Mouse (Mus musculus) G1E (cell line): ENCODE measurements around the gene Ash1l. TPM values are rescaled to one million over a fixed set of nuclear protein-coding genes. Genes with fewer than 3 reads are reported as not detected.

Experiments used
- ATAC-seq: 2 replicates; pipeline ENCODE4 v1.8.0; 2016; ENCODE audit warnings: mild to moderate bottlenecking; ENCODE audit not compliant: insufficient number of reproducible peaks, poor library complexity, low FRiP score, severe bottlenecking; ENCODE audit errors: extremely low read depth
- DNase-seq: peaks from one replicate; pipeline ENCODE4 v3.0.0; 2012; ENCODE audit warnings: low spot score
- H3K27me3 ChIP-seq: 2 replicates; pipeline ENCODE4 v1.6.1; 2012; ENCODE audit warnings: mild to moderate bottlenecking, low read length, inconsistent platforms; ENCODE audit not compliant: insufficient read depth
- H3K36me3 ChIP-seq: replicated peaks from 2 replicates; pipeline ENCODE3; 2012; ENCODE audit warnings: mild to moderate bottlenecking, inconsistent platforms
- H3K4me1 ChIP-seq: 2 replicates; pipeline ENCODE4 v1.6.1; 2012; ENCODE audit warnings: low read depth, low read length, inconsistent platforms, mixed read lengths; ENCODE audit not compliant: insufficient read depth
- H3K4me3 ChIP-seq: 2 replicates; pipeline ENCODE4 v1.5.1; 2012; ENCODE audit warnings: low read depth, mild to moderate bottlenecking, inconsistent platforms, low read length, moderate library complexity, mixed read lengths
- H3K9me3 ChIP-seq: replicated peaks from 2 replicates; pipeline ENCODE4 v1.6.1; 2012; ENCODE audit warnings: inconsistent platforms
- CTCF ChIP-seq: IDR thresholded peaks from 2 replicates; pipeline ENCODE4 v1.5.1; 2012; ENCODE audit warnings: low read depth, low read length, inconsistent platforms, mixed read lengths
- GATA1 ChIP-seq: IDR thresholded peaks from 2 replicates; pipeline ENCODE4 v1.6.1; 2012; ENCODE audit warnings: borderline replicate concordance, low read length, inconsistent platforms, mixed read lengths
- GATA2 ChIP-seq: IDR thresholded peaks from 2 replicates; pipeline ENCODE4 v1.6.1; 2012; ENCODE audit warnings: low read depth, low read length, inconsistent platforms, borderline replicate concordance
- POLR2AphosphoS5 ChIP-seq: IDR thresholded peaks from 2 replicates; pipeline ENCODE4 v1.6.1; 2012; ENCODE audit warnings: low read depth, low read length, inconsistent platforms; ENCODE audit not compliant: insufficient replicate concordance
- TAL1 ChIP-seq: conservative IDR thresholded peaks from 2 replicates; pipeline ENCODE4 v1.6.1; 2012; ENCODE audit warnings: low read depth, low read length, inconsistent platforms, mixed read lengths
- polyA plus RNA-seq: library from polyadenylated mRNA; stranded (reverse); fragments of >175 nt; gene quantifications from 2 replicates; pipeline ENCODE4 v1.2.3, GENCODE M21; 2012
- total RNA-seq, 2 experiments: library from RNA; stranded (forward) in 1 of 2; stranded (reverse) in 1 of 2; fragments of 200-1000 nt in 1 of 2; fragments of >200 nt in 1 of 2; fragmentation: Nextera tagmentation in 1 of 2; gene quantifications; 2 replicates each; pipeline ENCODE4 v1.2.3; 2014 to 2017

The Ash1l gene
- total and polyA plus RNA-seq, 3 experiments, result 3.7 to 69.0 (median 24.3) TPM

GRCm38 (mm10) chr3:88913511-88914383 is 36.7 kb upstream of the Ash1l start, which contains the start of gene Msto1:
Gene Msto1 (minus strand): TSS chr3:88913999.
- Histone ChIP-seq H3K4me1 (peaks cover 55% of the 10 kb centered on the region), H3K27me3 (no peaks in the 10 kb centered on the region), H3K36me3 (peaks cover 68% of the 10 kb centered on the region), H3K9me3 (no peaks in the 10 kb centered on the region), H3K4me3 (peak within 1 kb of the TSS; percentile 96)
- DNase-seq (peak; percentile 97), ATAC-seq (peak; percentile 79)
- TF ChIP-seq GATA1 (no peak), GATA2 (no peak), TAL1 (no peak), POLR2AphosphoS5 (no peak), CTCF (no peak)

DNA sequence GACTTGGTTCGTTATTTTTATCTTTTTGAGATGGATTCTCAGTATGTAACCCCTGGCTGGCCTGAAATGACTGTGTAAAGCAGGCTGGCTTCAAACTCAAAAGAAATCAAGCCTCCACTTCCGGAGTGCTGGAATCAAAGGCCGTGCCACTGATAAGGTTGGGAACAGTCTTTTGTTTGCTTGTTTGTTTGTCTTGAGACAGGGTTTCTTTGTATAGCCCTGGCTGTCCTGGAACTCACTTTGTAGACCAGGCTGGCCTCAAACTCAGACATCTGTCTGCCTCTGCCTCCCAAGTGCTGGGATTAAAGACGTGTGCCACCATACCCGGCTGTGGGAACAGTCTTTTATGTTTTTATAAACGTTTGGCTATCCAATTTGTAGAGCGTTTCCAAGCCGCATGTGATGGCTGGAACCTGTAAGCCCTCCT is 36.0 kb upstream of the Ash1l start:
- Histone ChIP-seq H3K27me3 (no peaks in the 10 kb centered on the region), H3K36me3 (peaks cover 63% of the 10 kb centered on the region), H3K4me1 (peaks cover 51% of the 10 kb centered on the region), H3K9me3 (no peaks in the 10 kb centered on the region), H3K4me3 (peak overlapping the region; percentile 96)
- ATAC-seq (no peak), DNase-seq (no peak)
- TF ChIP-seq GATA2 (no peak), TAL1 (no peak), POLR2AphosphoS5 (no peak), CTCF (no peak), GATA1 (no peak)

DNA sequence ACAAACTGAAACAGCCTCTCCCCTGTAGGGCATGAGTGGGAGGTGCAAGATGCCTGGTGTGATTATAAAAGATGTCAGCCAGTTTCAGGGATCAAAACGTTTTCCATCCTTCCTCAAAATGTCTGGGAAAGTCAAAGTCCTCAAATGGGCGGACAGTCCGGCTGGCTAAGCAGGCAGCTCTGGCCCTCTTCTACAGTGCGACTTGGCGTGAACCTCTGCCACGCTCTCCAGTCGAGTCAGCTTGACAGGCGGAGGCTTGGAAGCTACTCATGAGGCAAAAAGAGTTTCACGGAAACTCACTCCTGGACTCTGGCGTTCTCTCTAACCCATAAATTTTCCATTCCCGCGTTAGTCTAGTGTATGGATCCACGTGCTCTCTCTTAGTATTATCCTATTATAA is 31.4 kb upstream of the Ash1l start:
- ATAC-seq (no peak), DNase-seq (no peak)
- Histone ChIP-seq H3K27me3 (no peaks in the 10 kb centered on the region), H3K4me3 (no peak overlapping the region), H3K36me3 (peaks cover 68% of the 10 kb centered on the region), H3K4me1 (peaks cover 19% of the 10 kb centered on the region), H3K9me3 (peaks cover 7% of the 10 kb centered on the region)
- TF ChIP-seq POLR2AphosphoS5, result no peak
- TF ChIP-seq TAL1, result no peak
- no peak for TF ChIP-seq GATA2
- TF ChIP-seq CTCF, result no peak
- no peak for TF ChIP-seq GATA1

- Histone ChIP-seq H3K4me3 (no peak overlapping the region), H3K9me3 (peaks cover 7% of the 10 kb centered on the region), H3K27me3 (no peaks in the 10 kb centered on the region), H3K4me1 (peaks cover 7% of the 10 kb centered on the region; the same call in 1 of the 2 replicates), H3K36me3 (peaks cover 81% of the 10 kb centered on the region)
- TF ChIP-seq GATA2, result no peak
- TF ChIP-seq TAL1, result no peak
- no peak for DNase-seq
- ATAC-seq, result no peak
These were observed 29.0 kb upstream of the Ash1l start for GRCm38 (mm10) chr3:88921411-88921810.

DNA sequence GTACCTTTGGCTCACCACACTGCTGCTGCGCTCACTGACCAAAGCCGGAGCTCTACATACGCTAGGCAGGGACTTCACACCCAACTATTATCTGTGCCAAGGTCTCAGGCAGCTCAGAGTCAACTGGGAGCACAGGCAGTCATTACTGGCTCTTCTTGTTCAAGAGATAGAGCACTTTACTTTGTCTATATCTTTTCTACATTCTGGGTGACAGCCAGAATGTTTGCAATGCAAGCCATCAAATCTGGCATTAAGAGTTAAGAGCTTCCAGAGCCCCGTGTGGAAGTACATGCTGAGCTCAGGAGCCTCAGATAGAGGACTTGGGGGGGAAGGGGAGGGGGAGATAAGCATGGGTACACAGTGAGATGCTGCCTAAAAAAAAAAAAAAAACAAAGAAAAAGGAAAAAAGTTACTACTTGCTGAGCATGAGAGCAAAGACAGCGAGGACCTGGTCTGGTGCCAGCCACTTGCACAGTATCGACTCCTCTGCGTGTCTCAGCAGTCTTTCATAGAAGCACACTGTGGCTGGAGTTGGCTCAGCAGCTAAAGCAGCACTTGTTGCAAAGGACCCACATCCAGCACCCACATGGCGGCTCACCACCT is 26.3 kb upstream of the Ash1l start:
- H3K9me3 ChIP-seq, result peaks cover 7% of the 10 kb centered on the region
- ATAC-seq, result no peak
- peaks cover 4% of the 10 kb centered on the region; the same call in 1 of the 2 replicates for H3K4me1 ChIP-seq
- H3K4me3 ChIP-seq, result no peak overlapping the region
- TF ChIP-seq TAL1 (no peak), GATA2 (no peak), GATA1 (no peak), POLR2AphosphoS5 (no peak), CTCF (no peak)
- H3K36me3 ChIP-seq, result peaks cover 91% of the 10 kb centered on the region
- no peak for DNase-seq
- H3K27me3 ChIP-seq, result no peaks in the 10 kb centered on the region

DNA sequence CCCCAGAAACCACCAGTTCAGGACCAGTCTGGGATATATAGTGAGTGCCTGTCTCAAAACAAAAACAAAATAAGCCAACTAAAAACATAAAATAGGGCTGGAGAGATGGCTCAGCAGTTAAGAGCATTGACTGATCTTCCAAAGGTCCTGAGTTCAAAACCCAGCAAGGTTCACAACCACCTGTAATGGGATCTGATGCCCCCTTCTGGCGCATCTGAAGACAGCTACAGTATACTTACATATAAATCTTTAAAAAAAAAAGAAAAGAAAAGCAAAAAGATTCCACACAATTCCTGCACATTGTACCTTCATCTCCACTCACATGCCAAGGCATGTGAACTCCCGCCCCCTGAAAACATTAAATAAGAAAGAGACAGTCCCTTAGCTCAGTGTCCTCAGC is 24.8 kb upstream of the Ash1l start:
- no peak for ATAC-seq
- DNase-seq, result no peak
- TF ChIP-seq GATA1, result no peak
- no peak for TF ChIP-seq GATA2
- TF ChIP-seq POLR2AphosphoS5, result no peak
- TF ChIP-seq TAL1, result no peak
- TF ChIP-seq CTCF, result no peak
- peaks cover 99% of the 10 kb centered on the region for H3K36me3 ChIP-seq
- H3K4me3 ChIP-seq, result no peak overlapping the region
- H3K4me1 ChIP-seq, result no peaks in the 10 kb centered on the region
- no peaks in the 10 kb centered on the region for H3K27me3 ChIP-seq
- H3K9me3 ChIP-seq, result peaks cover 7% of the 10 kb centered on the region
